Mouse (Mus musculus) gastrocnemius, postnatal 14 days (tissue): Measurements from ENCODE around the gene Klhl25. TPM values are rescaled to one million over a fixed set of nuclear protein-coding genes. Genes with fewer than 3 reads are reported as not detected.
A peak's percentile ranks its signal among the peaks of the same experiment; 100 is the strongest.
"Not testable (repeated sequence)": the region's sequence is repeated elsewhere in the genome, so short reads cannot be mapped to it uniquely, and the experiment has no call there.

Experiments
- DNase-seq: peaks from one replicate; pipeline ENCODE4 v3.0.0; 2021; ENCODE audit warnings: mixed read lengths
- intact Hi-C: fragments of 180-260 bp; cut with DNase I; formaldehyde crosslinking; loops from one replicate; pipeline ENCODE4 v1.15.1; 2025; ENCODE audit warnings: low total_unique reads
- total RNA-seq, 2 experiments: library from RNA; stranded (reverse); gene quantifications; 2 replicates each; pipeline ENCODE4 v1.2.3; 2021

Klhl25 gene
- total RNA-seq, 2 experiments from 2014 or later, result 2.8 to 3.5 TPM

DNA sequence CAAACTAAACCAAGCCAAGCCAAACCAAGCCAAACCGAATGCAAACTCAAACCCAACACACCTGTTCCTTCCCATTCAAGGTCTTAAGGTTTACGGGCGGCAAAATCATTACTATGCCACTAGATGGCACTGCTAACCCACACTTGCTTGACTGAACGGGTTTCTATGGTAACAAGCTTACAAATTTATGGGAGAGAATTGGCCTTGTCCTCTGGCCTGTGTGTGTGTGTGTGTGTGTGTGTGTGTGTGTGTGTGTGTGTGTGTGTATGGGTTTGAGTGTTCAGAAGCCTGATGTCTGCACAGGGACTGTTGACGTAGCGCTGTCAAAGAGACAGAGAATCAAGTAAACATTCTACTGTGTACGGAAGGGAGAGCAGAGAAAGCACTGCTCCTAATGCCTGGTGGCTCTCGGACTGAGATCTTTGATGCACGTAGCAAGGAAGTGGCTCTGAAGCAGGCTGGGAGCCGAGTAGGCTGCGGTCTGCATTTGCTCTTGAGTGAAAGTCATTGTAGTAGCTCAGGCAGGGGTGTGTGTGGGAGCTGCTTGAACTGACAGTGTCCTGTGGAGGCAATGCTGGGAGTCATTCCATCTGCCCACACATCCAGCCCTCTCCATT, 62.0 kb downstream of the Klhl25 start:
- intact Hi-C loops, result loop anchor here (5.0 kb wide), 1 partner anchor 1032 kb away; no protein-coding TSS in a partner anchor
- peak; percentile 10 for DNase-seq

DNA sequence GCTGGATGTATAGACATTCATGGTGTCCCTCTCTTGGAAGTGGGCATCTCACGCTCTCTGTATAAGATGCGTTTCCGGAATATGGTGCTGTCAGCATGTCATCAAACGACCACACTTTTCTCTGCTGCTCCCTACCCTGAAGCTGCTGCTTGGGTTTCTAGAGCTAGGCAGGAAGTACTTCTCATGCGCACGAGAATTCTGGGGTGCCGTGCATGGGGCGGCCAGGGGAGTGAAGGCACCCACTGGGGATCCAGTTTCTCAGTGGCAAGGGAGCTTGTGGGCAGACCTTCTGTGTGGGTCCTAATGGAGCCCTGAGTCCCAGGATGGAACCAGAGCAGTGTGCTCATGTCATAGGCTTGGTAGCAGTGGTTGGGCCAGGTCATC, 62.5 kb downstream of the Klhl25 start:
- intact Hi-C loops, result loop anchor here (5.0 kb wide), 1 partner anchor 1032 kb away; no protein-coding TSS in a partner anchor
- no peak for DNase-seq

DNA sequence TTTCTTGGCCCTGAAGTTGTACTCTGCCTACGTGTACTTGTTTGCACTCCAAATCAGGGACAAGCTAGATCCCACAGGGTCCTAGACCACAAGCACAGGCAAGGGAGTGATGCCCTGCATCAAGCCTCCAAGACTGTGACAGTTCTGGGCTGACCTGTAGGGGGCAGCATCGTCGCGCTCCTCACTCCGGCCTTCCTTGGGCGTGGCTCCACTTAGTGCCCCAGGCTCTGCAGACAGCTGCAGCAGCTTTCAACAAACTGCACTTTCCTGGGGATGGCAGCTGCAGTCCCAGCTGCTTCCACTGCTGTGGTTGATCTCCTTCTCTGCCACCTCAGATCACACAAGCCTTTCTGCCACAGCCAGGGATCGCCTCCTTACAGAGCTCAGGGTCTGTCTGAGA, 65.8 kb downstream of the Klhl25 start:
- DNase-seq, result peak; percentile 81
- intact Hi-C loops, result loop anchor here (5.0 kb wide), 1 partner anchor 1028 kb away; no protein-coding TSS in a partner anchor

DNA sequence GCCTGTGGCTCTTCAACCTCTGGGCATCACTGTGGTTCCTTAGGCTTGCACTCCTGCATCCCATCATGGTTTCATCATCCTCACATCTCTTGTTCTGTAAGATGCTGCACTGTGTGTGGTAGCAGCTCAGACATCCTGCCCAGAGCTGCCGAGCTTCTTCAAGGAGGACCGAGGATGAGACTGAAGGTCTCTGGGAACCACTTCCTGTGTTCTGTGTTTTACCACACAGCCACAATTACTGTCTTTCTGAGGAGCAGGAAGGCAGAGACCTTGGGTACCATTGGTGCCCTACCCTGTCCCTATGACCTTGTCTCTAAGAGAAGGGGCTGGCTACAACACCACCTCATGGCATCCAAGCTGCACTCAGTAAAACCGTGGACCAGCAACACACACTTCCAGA, 67.4 kb downstream of the Klhl25 start:
- DNase-seq, intact Hi-C loops: not testable (repeated sequence)

DNA sequence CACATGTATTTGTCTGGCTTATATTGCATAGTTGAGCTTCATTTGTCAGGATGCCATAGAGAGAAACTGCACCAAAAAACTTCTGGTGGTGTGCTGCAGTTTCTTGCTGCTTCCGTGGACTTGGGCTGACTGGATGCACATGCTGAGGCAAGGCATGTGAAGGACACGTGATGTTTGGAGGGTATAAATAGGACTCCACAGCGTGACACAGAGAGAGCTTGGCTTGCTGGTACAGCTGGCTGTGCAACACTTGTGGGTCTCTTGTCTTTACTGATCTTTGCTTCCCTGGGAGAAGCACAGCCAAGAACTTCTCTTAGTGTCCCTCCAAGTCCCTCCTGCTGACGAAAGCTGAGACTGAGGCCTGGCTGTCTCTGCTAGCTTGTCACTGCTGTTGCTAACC, 69.6 kb downstream of the Klhl25 start:
- DNase-seq, result no peak
- intact Hi-C loops, result no loop called here

DNA sequence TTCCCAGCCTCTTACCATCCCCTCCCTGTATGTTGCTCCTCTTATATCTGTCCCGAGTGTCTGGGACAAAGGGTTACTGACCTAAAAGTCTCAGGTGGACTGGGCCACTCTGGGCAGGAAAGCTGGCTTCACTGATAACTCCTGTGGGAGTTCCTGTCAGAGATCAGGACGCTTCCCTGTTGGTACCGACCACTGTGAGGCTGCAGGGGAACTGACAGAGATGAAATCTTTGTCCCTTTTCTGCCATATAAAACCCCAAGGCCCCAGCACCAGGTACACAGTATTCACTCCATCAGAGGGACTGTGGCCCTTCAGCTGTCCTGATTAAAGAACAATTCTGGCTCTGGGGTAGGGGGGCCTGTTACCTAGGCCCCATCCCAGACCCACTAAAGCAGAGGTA, 71.6 kb downstream of the Klhl25 start:
- intact Hi-C loops, DNase-seq: not testable (repeated sequence)
